Mouse (Mus musculus): ENCODE measurements at regions not wholly inside any gene's neighbourhood (a gene's known extent, or its start where the extent isn't known, plus 50 kb on each side); places are given as distances from the start of the nearest gene placed in this dataset.

DNA sequence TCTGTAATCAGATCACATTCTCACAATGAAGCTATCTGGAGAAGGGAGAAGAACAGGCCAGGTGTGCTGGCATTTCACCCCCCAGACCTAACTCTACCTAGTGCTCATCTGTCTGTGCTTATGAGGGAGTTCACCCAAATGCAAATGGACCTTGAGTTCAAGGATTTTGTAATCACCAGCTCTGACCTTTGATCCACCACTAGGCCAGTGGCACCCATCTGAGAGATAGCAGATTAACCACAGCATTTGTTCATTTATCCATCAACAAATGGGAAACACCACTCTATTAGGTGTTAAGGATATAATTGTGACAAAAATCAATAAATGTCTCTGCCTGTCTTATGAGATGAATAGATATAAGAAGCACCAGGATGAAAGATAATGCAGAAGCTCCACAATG, 255.7 kb upstream of the Plxna2 start:
- H3K4me2 ChIP-seq, result no peak overlapping the region
- no peak overlapping the region for H3K4me3 ChIP-seq
- ATAC-seq, result no peak
- H3K27me3 ChIP-seq, result no peaks in the 10 kb centered on the region
- H3K27ac ChIP-seq, result no peak overlapping the region
- no peaks in the 10 kb centered on the region for H3K36me3 ChIP-seq (ENCODE audit: poor library complexity, severe bottlenecking)
- H3K9me3 ChIP-seq (replicated peaks), result no peaks in the 10 kb centered on the region
- H3K9ac ChIP-seq, result no peak overlapping the region
- peaks cover 7% of the 10 kb centered on the region; the same call in 1 of the 2 replicates for H3K4me1 ChIP-seq

DNA sequence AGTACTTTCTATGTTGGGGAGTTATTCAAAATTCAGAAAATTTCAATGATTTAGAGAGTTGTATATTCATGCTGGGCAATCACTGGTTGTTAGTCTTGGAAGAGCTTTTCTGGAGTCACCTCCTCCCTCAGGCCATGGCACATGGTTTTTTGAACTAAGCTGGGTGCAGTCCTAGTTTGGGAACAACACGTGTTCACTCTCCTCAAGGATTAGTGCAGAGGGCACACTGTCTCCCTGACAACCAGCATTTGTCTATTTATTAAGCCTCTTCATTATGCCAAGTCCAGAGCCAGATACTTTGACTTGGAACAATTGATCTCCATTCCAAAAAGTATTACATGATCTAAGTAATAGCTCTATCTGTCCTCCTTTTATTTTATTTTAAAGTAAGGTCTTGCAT, 256.7 kb upstream of the Plxna2 start:
- 5% methylated on average over 1 of the region's 1 CpGs for WGBS
- no peak overlapping the region for H3K27ac ChIP-seq
- H3K36me3 ChIP-seq (ENCODE audit: poor library complexity, severe bottlenecking), result no peaks in the 10 kb centered on the region
- H3K4me1 ChIP-seq, result peaks cover 7% of the 10 kb centered on the region; the same call in 1 of the 2 replicates
- no peak overlapping the region for H3K9ac ChIP-seq
- H3K27me3 ChIP-seq, result no peaks in the 10 kb centered on the region
- no peak overlapping the region for H3K4me3 ChIP-seq
- no peak for ATAC-seq
- H3K9me3 ChIP-seq (replicated peaks), result no peaks in the 10 kb centered on the region
- H3K4me2 ChIP-seq, result no peak overlapping the region

DNA sequence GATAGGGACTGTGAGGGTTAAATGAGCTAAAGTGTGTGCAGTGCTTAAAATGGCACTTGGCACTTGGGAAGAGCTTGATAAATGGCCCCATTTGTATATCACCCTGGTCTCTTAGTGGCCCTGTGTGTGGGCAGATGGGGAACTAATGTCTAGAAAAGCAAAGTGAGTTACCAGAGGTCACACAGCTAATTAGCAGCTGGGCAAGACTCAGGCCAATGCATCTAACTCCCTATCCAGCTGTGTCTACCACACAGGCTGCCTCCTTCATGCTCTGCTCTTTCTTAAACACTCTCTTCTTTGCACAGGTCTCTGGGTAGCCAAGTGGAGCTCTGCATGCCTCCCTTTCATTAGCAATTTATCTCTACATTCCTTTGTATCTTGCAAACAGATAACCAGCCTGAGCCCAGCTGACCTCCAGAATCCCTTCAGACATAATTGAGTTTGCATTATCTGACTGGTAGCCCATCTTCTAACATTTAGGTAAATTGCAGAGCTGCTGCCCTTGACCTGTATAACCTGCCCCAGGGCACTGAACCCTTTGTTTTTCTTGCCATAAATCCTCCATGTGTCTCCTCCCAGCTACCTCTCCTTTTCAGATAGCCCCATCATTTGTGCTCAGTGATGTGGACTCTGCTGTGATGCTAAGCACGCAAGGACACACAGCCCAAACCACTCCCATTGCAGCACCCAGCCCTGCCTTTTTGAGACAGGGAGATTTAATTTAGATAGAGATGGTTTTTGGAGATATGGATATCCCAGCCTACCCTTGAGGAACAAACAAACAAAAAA, 263.5 kb upstream of the Plxna2 start:
- no peaks in the 10 kb centered on the region for H3K36me3 ChIP-seq (ENCODE audit: poor library complexity, severe bottlenecking)
- H3K9me3 ChIP-seq (replicated peaks), result no peaks in the 10 kb centered on the region
- H3K4me1 ChIP-seq, result no peaks in the 10 kb centered on the region
- no peaks in the 10 kb centered on the region for H3K27me3 ChIP-seq
- no peak overlapping the region for H3K4me2 ChIP-seq
- H3K9ac ChIP-seq, result no peak overlapping the region
- H3K27ac ChIP-seq, result no peak overlapping the region
- no peak for ATAC-seq
- no peak overlapping the region for H3K4me3 ChIP-seq
- 67% methylated on average over 1 of the region's 1 CpGs for WGBS

DNA sequence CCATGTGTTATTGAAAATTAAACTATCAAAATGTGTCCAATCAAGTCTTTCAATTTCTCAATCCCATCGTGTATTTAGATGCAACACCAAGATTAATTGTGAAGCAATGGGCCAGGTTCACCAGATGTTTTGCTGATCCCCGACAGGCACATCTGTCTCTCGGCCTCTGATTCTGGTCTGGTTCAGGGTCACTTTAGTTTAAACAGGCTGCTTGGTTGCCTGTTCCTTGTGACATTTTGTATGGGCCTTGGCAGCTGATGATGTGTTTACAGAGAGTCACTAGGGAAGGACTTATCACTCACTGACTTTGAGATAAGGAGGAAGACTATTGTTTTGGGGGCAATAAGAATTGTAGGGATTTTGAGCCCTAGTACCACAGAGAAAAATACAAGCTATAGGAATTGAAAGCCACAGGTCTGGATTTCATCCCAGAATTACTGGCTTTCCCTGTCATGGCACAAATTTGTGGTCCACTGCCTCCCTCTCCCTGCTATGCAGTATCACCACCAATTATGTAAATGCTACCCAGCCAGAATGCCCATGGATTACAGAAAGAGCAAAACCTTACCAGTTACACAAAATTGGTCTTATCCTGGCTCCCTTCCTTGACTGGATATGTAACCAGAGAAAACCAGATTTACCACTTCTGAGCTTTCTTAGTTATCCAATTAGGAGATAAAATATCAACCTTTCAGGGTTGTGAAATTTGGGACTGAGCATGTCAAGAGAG, 272.5 kb upstream of the Plxna2 start:
- Histone ChIP-seq H3K27me3 (no peaks in the 10 kb centered on the region), H3K27ac (no peak overlapping the region), H3K9me3 (replicated peaks) (no peaks in the 10 kb centered on the region), H3K4me2 (no peak overlapping the region), H3K4me3 (no peak overlapping the region), H3K4me1 (peaks cover 12% of the 10 kb centered on the region), H3K36me3 (ENCODE audit: poor library complexity, severe bottlenecking) (no peaks in the 10 kb centered on the region), H3K9ac (no peak overlapping the region)
- WGBS, result 89% methylated on average over 3 of the region's 3 CpGs
- no peak for ATAC-seq

DNA sequence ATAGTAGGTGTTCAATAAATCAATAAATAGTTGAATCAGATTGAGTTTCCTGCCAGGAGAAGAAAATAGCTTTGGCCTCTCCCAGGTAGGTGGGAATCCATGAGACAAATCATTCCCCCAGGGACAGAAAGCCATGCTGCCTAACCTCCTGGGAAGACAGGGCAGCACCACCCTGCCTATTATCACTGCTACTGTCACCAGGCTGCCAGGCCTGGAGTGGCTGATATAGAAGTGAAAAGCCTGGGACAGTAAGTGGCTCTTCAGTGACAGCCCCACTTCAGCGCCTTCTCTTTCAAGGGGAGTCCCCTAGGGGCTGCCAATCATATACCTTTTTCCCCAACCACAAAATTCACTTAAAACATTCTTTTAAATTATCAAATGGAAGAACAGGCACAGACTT, 275.4 kb upstream of the Plxna2 start:
- H3K27me3 ChIP-seq, result no peaks in the 10 kb centered on the region
- H3K4me3 ChIP-seq, result no peak overlapping the region
- WGBS, result 73% methylated on average over 1 of the region's 1 CpGs
- H3K36me3 ChIP-seq (ENCODE audit: poor library complexity, severe bottlenecking), result no peaks in the 10 kb centered on the region
- ATAC-seq, result peak; percentile 48; the same call in 1 of the 2 replicates
- no peaks in the 10 kb centered on the region for H3K9me3 ChIP-seq (replicated peaks)
- H3K27ac ChIP-seq, result no peak overlapping the region
- peaks cover 12% of the 10 kb centered on the region for H3K4me1 ChIP-seq
- no peak overlapping the region for H3K9ac ChIP-seq
- H3K4me2 ChIP-seq, result no peak overlapping the region

DNA sequence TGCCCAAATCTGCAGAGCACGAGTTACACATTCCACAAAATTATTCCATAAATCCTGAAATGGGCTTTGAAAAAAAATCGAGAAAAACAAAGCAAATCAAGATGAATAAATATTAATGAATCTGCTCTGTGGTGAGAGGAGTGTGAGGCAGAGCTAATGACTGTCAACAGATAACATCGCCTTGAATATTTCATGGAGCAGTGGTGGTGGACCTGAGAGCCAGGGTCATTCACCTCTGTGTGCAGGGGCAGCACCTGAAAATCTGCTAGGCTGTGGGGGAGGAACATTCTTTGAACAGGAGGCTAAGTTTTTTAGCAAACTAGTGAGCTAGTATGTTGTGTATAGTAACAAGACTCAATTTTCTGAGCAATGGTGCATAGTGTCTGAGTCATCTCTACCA, 276.3 kb upstream of the Plxna2 start:
- Histone ChIP-seq H3K4me2 (no peak overlapping the region), H3K4me1 (peaks cover 12% of the 10 kb centered on the region), H3K9ac (no peak overlapping the region), H3K27ac (no peak overlapping the region), H3K4me3 (no peak overlapping the region), H3K27me3 (no peaks in the 10 kb centered on the region), H3K36me3 (ENCODE audit: poor library complexity, severe bottlenecking) (no peaks in the 10 kb centered on the region), H3K9me3 (replicated peaks) (no peaks in the 10 kb centered on the region)
- no peak for ATAC-seq
- 45% methylated on average over 3 of the region's 3 CpGs for WGBS

DNA sequence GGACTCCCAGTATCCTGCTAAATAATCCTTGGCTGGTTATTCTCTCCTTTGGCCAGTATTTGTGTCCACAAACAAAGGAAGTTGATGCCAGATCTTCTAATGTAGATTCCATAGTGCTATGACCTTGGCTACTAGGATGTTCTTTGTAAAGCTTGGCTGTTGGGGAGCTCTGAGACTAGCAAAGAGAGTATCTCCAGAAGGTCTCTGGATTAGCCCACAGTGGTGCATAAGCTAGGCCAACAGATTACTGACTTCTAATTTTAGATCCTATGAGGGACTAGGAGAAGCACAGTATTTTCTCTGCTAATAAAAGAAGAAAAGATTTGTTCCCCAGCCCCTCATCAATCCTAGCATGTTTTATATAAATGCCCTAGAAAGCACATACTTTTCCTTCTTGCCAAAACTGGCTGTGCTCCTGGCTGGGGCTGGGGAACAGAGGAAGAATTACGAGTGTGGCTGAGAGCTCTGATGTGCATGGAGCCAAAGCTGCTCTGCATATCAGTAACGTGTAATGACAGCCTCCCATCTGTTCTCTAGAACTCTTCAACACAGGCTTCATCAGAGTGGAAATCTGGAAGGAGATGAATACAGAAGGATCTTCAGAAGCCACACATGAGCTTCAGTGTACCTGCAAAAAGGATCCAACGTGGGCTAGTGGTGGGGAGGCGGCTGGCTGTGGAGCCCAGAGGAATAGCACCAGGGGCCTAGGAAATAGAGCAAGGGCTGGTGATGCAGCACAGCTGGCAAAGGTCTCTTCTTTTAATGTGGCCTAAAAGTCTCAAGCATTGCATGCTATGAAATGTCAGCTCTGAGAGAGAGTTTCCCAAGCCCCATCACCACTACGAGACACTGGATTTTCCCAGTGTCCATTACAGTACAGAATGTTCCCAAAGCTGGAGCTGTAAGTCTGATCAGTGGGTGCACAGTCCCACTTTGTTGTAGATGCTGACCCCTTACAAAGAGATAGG, 283.0 kb upstream of the Plxna2 start:
- peak overlapping the region; percentile 63; the same call in 1 of the 2 replicates for H3K27ac ChIP-seq
- H3K36me3 ChIP-seq (ENCODE audit: poor library complexity, severe bottlenecking), result no peaks in the 10 kb centered on the region
- 74% methylated on average over 5 of the region's 5 CpGs for WGBS
- H3K4me2 ChIP-seq, result no peak overlapping the region
- H3K4me1 ChIP-seq, result peaks cover 21% of the 10 kb centered on the region
- H3K4me3 ChIP-seq, result no peak overlapping the region
- H3K9me3 ChIP-seq (replicated peaks), result no peaks in the 10 kb centered on the region
- ATAC-seq, result peak; percentile 87; the same call in 1 of the 2 replicates
- no peak overlapping the region for H3K9ac ChIP-seq
- H3K27me3 ChIP-seq, result no peaks in the 10 kb centered on the region

DNA sequence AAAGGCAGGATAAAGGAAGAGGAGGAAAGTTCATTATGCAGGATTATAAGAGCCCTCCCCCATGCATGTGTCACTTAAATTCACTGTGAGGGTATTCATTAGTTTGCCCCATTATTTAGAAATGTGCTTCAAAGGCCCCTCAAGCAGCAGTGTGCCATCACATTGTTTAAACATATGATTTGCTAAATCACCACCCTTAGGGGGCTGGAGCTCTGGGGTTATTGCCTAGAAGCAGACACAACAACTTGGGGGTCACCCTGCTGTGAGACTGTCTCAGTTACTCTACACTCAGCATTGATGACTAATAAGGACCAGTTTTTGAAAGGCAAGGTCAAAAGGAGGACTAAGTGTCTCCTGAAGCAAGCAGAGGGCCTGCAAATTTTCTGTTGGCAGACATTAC, 285.4 kb upstream of the Plxna2 start:
- Histone ChIP-seq H3K27me3 (no peaks in the 10 kb centered on the region), H3K4me3 (no peak overlapping the region), H3K27ac (no peak overlapping the region), H3K9ac (no peak overlapping the region), H3K4me2 (no peak overlapping the region), H3K9me3 (replicated peaks) (no peaks in the 10 kb centered on the region), H3K4me1 (peaks cover 21% of the 10 kb centered on the region), H3K36me3 (ENCODE audit: poor library complexity, severe bottlenecking) (no peaks in the 10 kb centered on the region)
- ATAC-seq, result peak; percentile 33; the same call in 1 of the 2 replicates

DNA sequence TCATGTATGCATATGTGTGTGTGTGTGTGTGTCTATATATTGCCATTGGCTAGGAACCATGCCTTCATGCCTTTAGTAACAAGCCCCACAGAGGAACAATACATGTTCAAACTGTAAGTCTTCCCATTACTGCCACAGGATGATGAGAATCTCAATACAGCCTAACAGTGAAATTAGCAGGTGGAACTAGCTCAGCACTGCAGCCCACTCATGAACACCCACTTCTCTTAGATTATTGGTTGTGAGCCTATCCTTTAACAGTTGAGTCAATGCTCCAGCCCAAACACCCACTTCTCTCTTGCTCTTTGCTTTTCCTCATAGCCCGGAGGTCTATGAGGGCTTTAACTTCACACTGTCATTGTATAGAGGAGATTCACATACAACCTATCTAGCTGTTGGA, 287.5 kb upstream of the Plxna2 start:
- Histone ChIP-seq H3K27ac (no peak overlapping the region), H3K4me2 (no peak overlapping the region), H3K36me3 (ENCODE audit: poor library complexity, severe bottlenecking) (no peaks in the 10 kb centered on the region), H3K4me3 (no peak overlapping the region), H3K4me1 (peaks cover 20% of the 10 kb centered on the region), H3K9ac (no peak overlapping the region), H3K27me3 (no peaks in the 10 kb centered on the region), H3K9me3 (replicated peaks) (no peaks in the 10 kb centered on the region)
- ATAC-seq, result no peak
- WGBS, result 97% methylated on average over 1 of the region's 1 CpGs

DNA sequence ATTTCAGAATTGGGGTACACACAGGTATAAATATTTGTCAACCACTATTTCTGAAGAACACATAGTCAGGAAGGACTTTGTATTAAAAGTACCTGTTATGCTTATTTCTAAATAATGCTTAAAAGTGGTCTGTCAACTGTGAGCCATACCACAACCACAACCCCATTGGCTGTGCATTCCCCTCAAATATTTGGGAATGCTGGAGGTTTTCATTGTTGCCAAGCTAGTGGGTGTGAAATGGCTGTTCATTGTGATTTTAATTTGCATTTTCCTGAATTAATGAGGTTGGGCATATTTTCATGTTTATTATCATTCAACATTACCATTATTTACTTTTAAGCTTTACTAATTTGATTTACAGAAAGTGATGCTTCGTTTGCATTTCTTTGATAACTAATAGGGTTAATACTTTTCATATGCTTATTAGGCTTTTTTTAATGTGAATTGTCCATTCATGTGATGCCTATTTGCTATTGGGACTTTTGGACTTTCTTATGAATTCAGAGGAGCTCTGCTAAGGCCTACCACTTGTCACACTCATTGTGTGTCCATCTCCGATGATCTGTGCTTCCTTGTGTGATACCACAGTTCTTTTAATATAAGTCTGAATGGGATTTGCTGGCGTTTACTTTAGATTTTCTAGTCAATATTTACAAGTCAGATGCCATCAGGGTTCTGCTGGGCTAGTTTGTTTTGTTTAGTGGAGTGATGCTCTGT, 297.5 kb upstream of the Plxna2 start:
- Histone ChIP-seq H3K4me2 (no peak overlapping the region), H3K9ac (no peak overlapping the region), H3K9me3 (replicated peaks) (no peaks in the 10 kb centered on the region), H3K27ac (no peak overlapping the region), H3K4me3 (no peak overlapping the region), H3K27me3 (no peaks in the 10 kb centered on the region), H3K4me1 (no peaks in the 10 kb centered on the region), H3K36me3 (ENCODE audit: poor library complexity, severe bottlenecking) (no peaks in the 10 kb centered on the region)
- 39% methylated on average over 3 of the region's 3 CpGs for WGBS
- ATAC-seq, result no peak

DNA sequence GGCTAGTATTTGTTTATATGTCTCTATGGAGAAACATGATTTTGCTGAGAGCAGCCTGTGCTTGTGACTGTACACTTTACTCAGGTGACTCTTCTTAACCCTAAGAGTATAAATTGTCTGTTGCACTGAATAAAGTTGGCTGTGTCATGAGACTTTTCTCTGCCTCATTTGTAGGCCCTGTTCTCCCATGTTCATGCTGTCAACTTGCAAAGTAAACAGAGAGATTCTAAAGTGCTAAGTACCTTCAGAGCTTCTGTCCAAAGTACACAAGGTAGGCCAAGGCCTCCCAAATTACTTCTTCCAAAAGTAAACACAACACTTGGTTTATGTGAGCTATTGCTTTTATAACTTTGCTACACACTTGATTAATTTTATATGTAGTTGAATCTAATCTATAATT, 299.7 kb upstream of the Plxna2 start:
- Histone ChIP-seq H3K4me1 (no peaks in the 10 kb centered on the region), H3K27me3 (no peaks in the 10 kb centered on the region), H3K9me3 (replicated peaks) (no peaks in the 10 kb centered on the region), H3K4me3 (no peak overlapping the region), H3K9ac (no peak overlapping the region), H3K27ac (no peak overlapping the region), H3K36me3 (ENCODE audit: poor library complexity, severe bottlenecking) (no peaks in the 10 kb centered on the region), H3K4me2 (no peak overlapping the region)
- no peak for ATAC-seq

Data from forebrain, embryonic 13.5 days (tissue).